Mouse (Mus musculus) small intestine, adult 2 months (tissue): ENCODE measurements at regions not wholly inside any gene's neighbourhood (a gene's known extent, or its start where the extent isn't known, plus 50 kb on each side); places are given as distances from the start of the nearest gene placed in this dataset.

Experiments used
- CTCF ChIP-seq: fragments of 200-500 bp; IDR thresholded peaks from 2 replicates; pipeline ENCODE4 v1.5.1; 2012; ENCODE audit warnings: low read depth, mild to moderate bottlenecking, control low read depth, inconsistent platforms, low read length, moderate library complexity, mixed read lengths; ENCODE audit not compliant: insufficient replicate concordance, insufficient read length; ENCODE audit errors: extremely low read depth
- POLR2A ChIP-seq: fragments of 200-500 bp; IDR thresholded peaks from 2 replicates; pipeline ENCODE4 v1.6.1; 2012; ENCODE audit warnings: low read depth, mild to moderate bottlenecking, control low read depth, inconsistent platforms, low read length, moderate library complexity

GRCm38 (mm10) chr2:74349809-74350208, 229.4 kb downstream of the Lnpk start:
- TF ChIP-seq CTCF (no peak), POLR2A (no peak)
